ENCODE assay signal across 8 mouse cellular contexts in genomic region chr1:155146572-155146980, GRCm38 (mm10). TPM values are rescaled to one million over a fixed set of nuclear protein-coding genes. Genes with fewer than 3 reads are reported as not detected.
DNase-seq lines count a peak whose midpoint lies in the region; ATAC-seq and TF ChIP-seq lines count a peak whose summit lies in the region.

Gene Mr1, minus strand, starts transcription at chr1:155146814.

- WGBS in neural tube, embryonic 12.5 days, result 58% methylated on average over 8 of the region's 8 CpGs
- 54% methylated on average over 8 of the region's 8 CpGs for WGBS in hindbrain, embryonic 12.5 days
- 28% methylated on average over 8 of the region's 8 CpGs for WGBS in limb, embryonic 14.5 days
- WGBS in midbrain, embryonic 15.5 days, result 57% methylated on average over 8 of the region's 8 CpGs

- no peak within 1 kb of the TSS for H3K9ac ChIP-seq in neural tube, embryonic 12.5 days
- H3K9ac ChIP-seq in hindbrain, embryonic 12.5 days, result 0 out of 2 replicates have a peak within 1 kb of the TSS, but pooled peaks have one; percentile 25
- peak within 1 kb of the TSS; percentile 57 for H3K9ac ChIP-seq in limb, embryonic 14.5 days (ENCODE audit: low read depth, low read length, severe bottlenecking)
- no peak within 1 kb of the TSS for H3K9ac ChIP-seq in midbrain, embryonic 15.5 days

- H3K9me3 ChIP-seq in neural tube, embryonic 12.5 days, result no peaks in the 10 kb centered on the region
- H3K9me3 ChIP-seq in hindbrain, embryonic 12.5 days (replicated peaks), result no peaks in the 10 kb centered on the region
- H3K9me3 ChIP-seq in limb, embryonic 14.5 days (ENCODE audit: control insufficient read depth, low read length), result no peaks in the 10 kb centered on the region
- no peaks in the 10 kb centered on the region for H3K9me3 ChIP-seq in midbrain, embryonic 15.5 days

- no peaks in the 10 kb centered on the region for H3K27me3 ChIP-seq in neural tube, embryonic 12.5 days (replicated peaks)
- H3K27me3 ChIP-seq in hindbrain, embryonic 12.5 days, result no peaks in the 10 kb centered on the region
- H3K27me3 ChIP-seq in limb, embryonic 14.5 days (ENCODE audit: control insufficient read depth, insufficient read depth, low read length), result no peaks in the 10 kb centered on the region
- no peaks in the 10 kb centered on the region for H3K27me3 ChIP-seq in midbrain, embryonic 15.5 days (replicated peaks)

- ATAC-seq in neural tube, embryonic 12.5 days (ENCODE audit: low FRiP score, low read depth), result 0 out of 2 replicates have a peak, but pooled peaks have one; percentile 37
- peak; percentile 77 for ATAC-seq in erythroid progenitor cell, adult 5-6 weeks (replicated peaks; ENCODE audit: low FRiP score, poor library complexity, severe bottlenecking)
- no peak for ATAC-seq in hindbrain, embryonic 12.5 days (ENCODE audit: low FRiP score)
- peak; percentile 98 for ATAC-seq in limb, embryonic 14.5 days (ENCODE audit: low FRiP score, low read depth)
- peak; percentile 66; the same call in 1 of the 2 replicates for ATAC-seq in midbrain, embryonic 15.5 days (replicated peaks)

- TF ChIP-seq POLR2A in limb, embryonic 14.5 days (IDR thresholded peaks at IDR 0.05; ENCODE audit: borderline replicate concordance, extremely low read depth, insufficient read depth, insufficient read length), result no peak

- no peak for DNase-seq in neural tube, embryonic 10.5 days (ENCODE audit: extremely low spot score, low spot score)
- DNase-seq in adrenal gland, adult (ENCODE audit: inconsistent age in 2 of 2, low spot score in 1 of 2), result peak; percentile 54 to 87
- peak; percentile 96 for DNase-seq in limb, embryonic 14.5 days (ENCODE audit: low spot score)
- DNase-seq in thymus, postnatal 36 days, result peak; percentile 42 to 64

- no peaks in the 10 kb centered on the region for H3K4me1 ChIP-seq in neural tube, embryonic 12.5 days
- H3K4me1 ChIP-seq in hindbrain, embryonic 12.5 days, result no peaks in the 10 kb centered on the region
- H3K4me1 ChIP-seq in limb, embryonic 14.5 days (ENCODE audit: control insufficient read depth, insufficient read depth, low read length), result peaks cover 8% of the 10 kb centered on the region
- H3K4me1 ChIP-seq in midbrain, embryonic 15.5 days, result no peaks in the 10 kb centered on the region

- no peak within 1 kb of the TSS for H3K27ac ChIP-seq in neural tube, embryonic 12.5 days
- H3K27ac ChIP-seq in hindbrain, embryonic 12.5 days, result no peak within 1 kb of the TSS
- H3K27ac ChIP-seq in limb, embryonic 14.5 days (replicated peaks; ENCODE audit: low read depth, low read length), result peak within 1 kb of the TSS; percentile 59
- no peak within 1 kb of the TSS for H3K27ac ChIP-seq in midbrain, embryonic 15.5 days

- H3K4me3 ChIP-seq in neural tube, embryonic 12.5 days, result no peak within 1 kb of the TSS
- peak within 1 kb of the TSS; percentile 7; the same call in 1 of the 2 replicates for H3K4me3 ChIP-seq in hindbrain, embryonic 12.5 days
- H3K4me3 ChIP-seq in limb, embryonic 14.5 days (replicated peaks; ENCODE audit: low read length), result peak within 1 kb of the TSS; percentile 44
- 0 out of 2 replicates have a peak within 1 kb of the TSS, but pooled peaks have one; percentile 9 for H3K4me3 ChIP-seq in midbrain, embryonic 15.5 days

- 0 out of 2 replicates have a peak within 1 kb of the TSS, but pooled peaks have one; percentile 18 for H3K4me2 ChIP-seq in neural tube, embryonic 12.5 days (replicated peaks)
- H3K4me2 ChIP-seq in hindbrain, embryonic 12.5 days (replicated peaks), result peak within 1 kb of the TSS; percentile 13; the same call in 1 of the 2 replicates
- H3K4me2 ChIP-seq in limb, embryonic 14.5 days (replicated peaks; ENCODE audit: low read depth, low read length, severe bottlenecking), result peak within 1 kb of the TSS; percentile 51
- peak within 1 kb of the TSS; percentile 8; the same call in 1 of the 2 replicates for H3K4me2 ChIP-seq in midbrain, embryonic 15.5 days

- no peaks in the 10 kb centered on the region for H3K36me3 ChIP-seq in neural tube, embryonic 12.5 days
- H3K36me3 ChIP-seq in hindbrain, embryonic 12.5 days, result no peaks in the 10 kb centered on the region
- no peaks in the 10 kb centered on the region for H3K36me3 ChIP-seq in limb, embryonic 14.5 days (ENCODE audit: control insufficient read depth, insufficient read depth, low read length)
- H3K36me3 ChIP-seq in midbrain, embryonic 15.5 days (replicated peaks), result no peaks in the 10 kb centered on the region

RNA-seq across cellular contexts. Expression of gene Mr1, which starts in this region (rescaled TPM):
- polyA plus RNA-seq in neural tube, embryonic 12.5 days (2016; fragmentation: Nextera tagmentation; extraction: Ambion mirVana), result 0.76 and 1.0 TPM in 2 replicates
- total RNA-seq in erythroid progenitor cell, adult 5-6 weeks (2015; ENCODE audit: low replicate concordance), result 2.1 TPM in 1 of 2 replicates, not detected in the other
- 1.1 and 2.4 TPM in 2 replicates for total RNA-seq in erythroid progenitor cell, adult 5-6 weeks (2017; ENCODE audit: low replicate concordance)
- 2.1 and 2.4 TPM in 2 replicates for polyA plus RNA-seq in hindbrain, embryonic 12.5 days (2016; fragmentation: Nextera tagmentation; extraction: Ambion mirVana)
- 6.9 and 8.2 TPM in 2 replicates for polyA plus RNA-seq in limb, embryonic 14.5 days (2012; rRNA removed)
- 10.5 TPM in 2 replicates for polyA plus RNA-seq in limb, embryonic 14.5 days (2014; fragmentation: Nextera tagmentation; extraction: Ambion mirVana)
- 0.71 and 1.2 TPM in 2 replicates for polyA plus RNA-seq in midbrain, embryonic 15.5 days (2015; fragmentation: Nextera tagmentation; extraction: Ambion mirVana)

Comparison
In these comparisons a context has a peak if more than half of its experiments do, and no peak if none do; other contexts are left out.
1. H3K9ac ChIP-seq: peak in hindbrain, embryonic 12.5 days (single experiment) and limb, embryonic 14.5 days (single experiment); none in neural tube, embryonic 12.5 days (single experiment) and midbrain, embryonic 15.5 days (single experiment).
2. Peak in every context shown above with its lines, with median percentiles within 50 percentile points of each other: H3K4me2 ChIP-seq.